Mouse (Mus musculus): ENCODE measurements around the gene Rora.

DNA sequence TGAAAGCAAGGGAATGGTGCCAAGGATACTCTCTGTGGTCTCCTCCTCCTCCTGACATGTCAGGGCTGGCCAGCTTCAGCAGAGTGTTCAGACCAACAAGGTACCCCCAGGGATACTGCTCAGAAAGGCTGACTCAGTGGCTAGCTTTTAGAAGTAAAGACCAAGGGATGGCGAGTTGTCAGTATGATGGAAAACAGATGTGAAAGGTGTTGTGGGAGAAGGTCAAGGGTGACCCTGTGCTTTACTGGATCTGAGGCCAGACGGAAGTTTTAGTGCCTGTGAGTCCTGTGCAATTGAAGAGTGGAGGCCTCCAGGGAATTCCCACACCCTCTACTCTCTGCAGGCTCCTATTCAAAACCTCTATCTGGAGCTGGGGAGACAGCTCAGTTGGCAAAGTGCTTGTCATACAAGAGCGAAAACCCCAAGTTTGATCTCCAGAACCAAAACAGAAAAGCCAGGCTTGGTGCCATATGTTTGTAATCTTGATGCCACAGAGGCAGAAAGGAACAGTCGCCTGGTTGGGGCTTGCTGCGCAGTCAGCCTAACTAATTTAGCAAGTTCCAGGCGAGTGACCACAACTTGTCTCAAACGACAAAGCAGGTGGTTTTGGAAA lies 181.6 kb downstream of the Rora start:
- TF ChIP-seq TCF12 (IDR thresholded peaks at IDR 0.05; ENCODE audit: insufficient read depth, poor library complexity, severe bottlenecking), result no peak
- TF ChIP-seq POLR2AphosphoS2 (IDR thresholded peaks at IDR 0.05; ENCODE audit: insufficient read length, low read depth), result no peak
